Mouse (Mus musculus) testis, postnatal 10 days (tissue): ENCODE results near the gene Doc2b.

Source experiments
- DNase-seq: peaks from one replicate; pipeline ENCODE4 v3.0.0; 2021; ENCODE audit warnings: low spot score

Doc2b gene

GRCm38 (mm10) chr11:75796029-75796445, at the start of gene Doc2b:
Gene Doc2b, minus strand, starts transcription at chr11:75796049.
- peak; percentile 77 for DNase-seq

GRCm38 (mm10) chr11:75842904-75843619, 47.2 kb upstream of the Doc2b start:
- DNase-seq, result no peak

GRCm38 (mm10) chr11:75841503-75841902, 45.7 kb upstream of the Doc2b start:
- DNase-seq, result no peak

GRCm38 (mm10) chr11:75839536-75840430, 43.9 kb upstream of the Doc2b start:
- no peak for DNase-seq

DNA sequence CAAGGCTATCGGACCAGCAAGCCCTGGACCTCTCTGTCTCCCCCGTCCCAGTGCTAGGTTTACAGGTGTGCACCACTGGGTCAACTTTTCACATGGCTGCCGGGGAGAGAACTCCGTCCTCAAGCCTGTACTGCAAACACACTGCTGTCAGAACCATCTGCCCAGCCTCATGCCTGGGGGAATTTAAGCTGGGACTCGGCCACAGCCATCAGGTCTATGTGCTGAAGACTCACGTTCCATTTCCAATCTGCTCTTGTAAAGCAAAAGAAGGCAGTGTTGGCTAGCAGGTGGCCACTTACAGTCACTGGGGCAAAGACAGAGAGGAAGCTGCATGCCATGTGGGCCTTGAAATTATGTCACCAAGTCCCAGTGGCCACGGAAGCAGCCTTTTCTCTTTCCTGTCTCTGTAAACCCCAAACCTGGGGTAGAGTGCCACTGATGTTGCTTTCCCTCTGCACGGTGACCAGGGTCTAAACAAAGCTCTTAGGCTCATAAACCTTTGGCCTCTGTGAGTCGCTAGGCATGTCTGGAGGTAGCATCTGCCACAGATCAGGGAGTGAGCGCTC, 43.1 kb upstream of the Doc2b start:
- DNase-seq, result no peak

GRCm38 (mm10) chr11:75836240-75836610, 40.4 kb upstream of the Doc2b start:
- DNase-seq, result no peak

DNA sequence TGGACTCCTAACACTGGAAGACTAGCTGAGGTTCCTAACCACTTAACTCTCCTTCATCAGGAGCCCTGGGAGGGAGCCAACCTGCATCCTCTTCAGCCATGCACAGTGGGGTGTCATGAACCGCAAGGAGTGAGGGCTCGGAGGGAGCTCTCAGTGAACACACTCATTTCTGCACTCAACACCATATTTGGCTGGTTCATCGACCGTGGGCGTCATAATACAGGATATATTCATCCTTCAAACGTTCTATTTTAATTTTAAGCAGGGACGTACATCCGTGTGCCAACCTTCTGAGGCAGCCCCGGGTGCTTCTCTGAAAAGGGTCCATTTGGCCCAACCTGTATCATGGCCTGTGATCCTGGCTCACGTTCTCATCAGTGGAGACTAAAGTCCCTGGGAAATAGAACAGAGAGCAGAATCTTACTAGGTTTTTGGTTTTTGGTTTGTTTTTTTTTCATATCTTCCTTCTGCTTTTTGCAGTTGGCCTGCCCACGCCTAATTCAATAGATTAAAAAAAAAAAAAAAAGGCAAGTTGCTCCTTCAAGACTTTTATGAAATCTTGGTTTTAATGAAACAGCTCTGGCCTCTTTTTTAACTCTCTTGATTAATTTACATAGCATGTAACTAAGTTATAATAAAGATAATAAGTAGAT, 39.9 kb upstream of the Doc2b start:
- no peak for DNase-seq

DNA sequence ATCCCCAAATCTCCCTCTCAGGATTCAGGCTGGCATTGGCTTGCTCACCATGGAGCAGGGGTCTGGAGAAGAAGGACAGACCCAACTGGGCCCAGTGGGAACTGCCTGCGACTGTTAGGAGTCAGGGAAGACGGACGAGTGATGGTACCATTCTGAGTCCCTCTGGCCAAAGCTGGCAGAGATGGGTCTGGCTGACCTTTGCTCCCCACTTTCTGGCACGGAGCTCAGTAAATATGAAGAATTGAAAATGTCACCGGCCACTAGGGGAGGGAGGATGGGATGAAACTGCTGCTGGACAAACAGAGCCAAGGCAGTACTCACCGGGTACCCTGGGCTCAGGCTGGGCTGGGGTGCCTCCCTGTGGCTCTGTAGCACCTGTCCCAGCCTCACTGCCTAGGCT, 37.2 kb upstream of the Doc2b start:
- no peak for DNase-seq

DNA sequence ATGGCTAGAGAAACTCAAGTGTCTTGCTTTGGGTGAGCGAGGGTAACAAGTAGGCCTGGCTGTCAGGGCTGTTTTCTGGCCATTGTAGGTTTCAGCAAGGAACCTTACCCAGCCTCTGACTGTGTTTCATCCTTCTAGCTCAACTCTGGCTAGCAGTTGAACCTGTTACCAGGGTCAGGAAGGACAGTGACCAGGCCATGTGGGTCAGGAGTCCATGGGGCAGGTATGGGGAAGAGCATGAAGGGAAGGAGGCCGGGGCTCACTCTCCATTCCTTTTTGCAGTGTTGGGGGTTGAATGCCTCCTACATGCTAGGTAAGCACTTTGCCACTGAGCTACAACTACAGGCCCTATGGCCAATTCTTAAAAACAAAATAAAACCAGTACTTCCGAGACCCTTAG, 34.5 kb upstream of the Doc2b start:
- DNase-seq, result no peak

GRCm38 (mm10) chr11:75827414-75827813, 31.6 kb upstream of the Doc2b start:
- no peak for DNase-seq

DNA sequence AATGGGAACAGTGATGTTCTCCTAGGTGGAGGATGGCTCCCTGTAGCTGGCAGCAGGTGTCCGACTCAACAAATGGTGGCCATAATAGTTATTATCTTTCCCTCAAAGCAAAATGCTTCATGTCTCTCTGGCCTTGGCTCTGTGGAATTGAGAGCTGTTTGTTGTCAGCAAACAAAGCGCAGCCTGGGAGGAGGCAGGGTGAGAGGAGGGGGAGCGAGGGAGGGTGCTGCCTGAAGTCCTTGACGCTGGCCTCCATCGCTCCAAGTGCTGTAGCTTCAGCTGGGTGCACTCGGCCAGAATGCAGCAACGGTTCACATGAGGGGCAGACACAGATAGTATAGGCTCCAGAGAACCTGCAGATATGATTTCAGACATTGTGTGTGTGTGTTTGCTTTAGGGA, 27.7 kb upstream of the Doc2b start:
- no peak for DNase-seq

DNA sequence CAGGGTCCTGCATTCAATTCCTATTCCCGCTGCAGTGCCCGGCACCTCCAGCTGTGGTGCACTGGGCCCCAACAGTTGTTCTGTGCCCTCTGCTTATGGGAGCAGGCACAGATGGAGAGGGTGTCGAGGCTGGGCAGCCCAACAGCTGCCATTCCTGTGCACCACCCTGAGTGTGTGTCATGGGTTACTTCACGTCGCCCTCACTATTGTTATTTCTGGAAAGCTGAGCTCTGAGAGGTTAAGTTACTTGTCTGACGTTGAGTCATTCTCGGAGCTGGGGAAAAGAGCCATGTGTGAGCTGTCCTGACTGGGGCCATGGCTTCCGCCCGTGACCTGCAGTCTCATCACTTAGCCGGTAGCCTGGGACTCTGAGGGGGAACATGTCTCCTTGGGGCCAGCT, 17.2 kb upstream of the Doc2b start:
- DNase-seq, result peak; percentile 60

- peak; percentile 97 for DNase-seq
Observed at GRCm38 (mm10) chr11:75811900-75812299, 16.1 kb upstream of the Doc2b start.

GRCm38 (mm10) chr11:75810526-75810925, 14.7 kb upstream of the Doc2b start:
- DNase-seq, result no peak

DNA sequence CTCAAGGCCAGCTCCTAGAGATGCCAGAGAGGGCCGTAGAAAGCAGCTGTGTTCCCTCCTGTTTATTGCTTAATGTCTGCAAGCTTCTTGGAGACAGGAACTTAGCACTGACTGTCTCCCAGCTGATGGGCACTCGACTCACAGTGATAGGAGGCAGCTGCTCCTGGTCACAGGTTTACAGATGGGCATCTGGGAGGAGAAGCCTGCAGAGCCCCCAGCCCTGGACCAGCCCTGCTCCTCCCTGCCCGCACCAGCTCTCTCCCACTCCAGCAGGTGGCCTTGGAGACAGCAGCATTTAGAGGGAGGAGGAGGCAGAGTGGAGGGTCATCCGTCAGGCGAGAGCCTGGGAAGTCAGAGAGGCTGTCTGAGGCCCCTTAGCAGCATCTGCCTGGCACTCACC, 11.6 kb upstream of the Doc2b start:
- peak; percentile 56 for DNase-seq

DNA sequence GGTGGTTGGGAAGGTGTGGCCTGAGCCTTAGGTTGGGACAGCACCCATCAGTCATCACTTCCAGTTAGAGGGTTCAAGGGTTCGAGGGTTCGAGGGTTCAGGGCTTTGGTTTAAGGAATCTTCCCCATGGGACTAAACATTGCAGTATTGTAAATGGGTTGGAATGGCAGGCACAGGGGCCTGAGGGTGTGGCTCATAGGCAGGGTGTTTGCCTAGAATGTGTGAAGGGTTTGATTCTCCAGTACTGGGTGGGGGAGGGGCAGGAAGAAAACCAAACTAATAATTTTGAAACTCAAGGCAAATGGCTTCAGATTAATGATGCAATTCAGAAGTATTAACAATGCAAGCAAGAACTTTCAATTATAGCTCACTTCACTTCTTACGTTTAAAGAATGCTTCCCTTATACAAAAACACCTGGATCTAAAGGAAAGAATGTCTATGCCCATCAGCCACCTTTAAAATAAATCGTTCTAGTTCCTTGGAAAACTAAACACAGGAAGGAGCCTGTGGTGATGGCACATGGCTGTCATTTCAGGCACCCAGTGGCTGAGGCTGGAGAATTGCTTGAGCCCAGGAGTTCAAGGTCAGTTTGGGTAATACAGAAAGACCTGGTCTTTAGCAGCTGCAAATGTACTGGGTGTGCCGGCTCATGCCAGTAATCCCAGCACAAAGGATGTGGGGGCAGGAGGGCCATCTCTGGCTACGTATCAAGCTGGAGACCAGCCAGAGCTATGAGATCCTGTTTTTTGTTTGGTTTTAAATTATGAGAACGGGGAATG, 6.1 kb upstream of the Doc2b start:
- no peak for DNase-seq

DNA sequence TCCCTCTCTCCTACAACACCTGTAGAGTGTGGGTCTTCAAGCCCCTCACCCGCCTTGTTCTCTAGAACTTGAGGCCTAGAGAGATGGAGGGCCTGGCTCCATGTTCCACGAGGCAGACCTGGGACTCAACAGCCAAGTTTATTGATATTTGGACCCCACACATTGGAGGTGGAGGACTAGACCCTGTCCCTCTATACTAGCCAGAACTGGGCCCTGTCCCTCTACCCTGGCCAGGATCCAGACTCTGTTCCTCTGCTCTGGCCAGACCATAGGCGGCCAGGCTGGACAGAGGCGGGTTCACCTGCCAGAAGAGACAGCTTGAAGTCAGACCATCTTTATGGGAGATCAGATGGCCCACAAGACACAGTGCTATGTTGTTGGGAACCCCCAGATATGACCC, 5.5 kb upstream of the Doc2b start:
- DNase-seq, result no peak

GRCm38 (mm10) chr11:75796536-75797246, 842 bp upstream of the Doc2b start:
- DNase-seq, result peak; percentile 64

GRCm38 (mm10) chr11:75795321-75795636, 570 bp downstream of the Doc2b start:
- DNase-seq, result peak; percentile 69

- DNase-seq, result no peak
Observed at GRCm38 (mm10) chr11:75794602-75795320, 1.1 kb downstream of the Doc2b start.

- DNase-seq, result no peak
Observed at GRCm38 (mm10) chr11:75793351-75793750, 2.5 kb downstream of the Doc2b start.
